Mouse (Mus musculus): ENCODE measurements around the gene Mospd3.

DNA sequence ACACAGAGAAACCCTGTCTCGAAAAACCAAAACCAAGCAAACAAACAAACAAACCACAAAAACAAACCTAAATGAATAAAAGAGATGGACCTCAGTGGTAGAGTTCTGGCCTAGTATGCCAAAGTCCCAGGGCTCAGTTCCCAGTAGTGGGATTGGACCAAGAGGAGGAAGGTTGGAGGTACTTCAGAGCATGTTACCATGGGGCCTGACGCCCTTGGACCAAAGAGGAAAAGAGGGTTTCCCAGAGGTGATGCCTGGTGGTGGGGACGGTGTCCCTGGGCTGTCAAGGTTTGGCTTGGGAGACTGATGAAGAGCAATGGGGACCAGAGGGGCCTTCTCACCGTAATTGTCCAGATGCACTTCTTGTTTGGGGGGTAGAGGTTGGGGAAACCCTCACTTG, 9.2 kb upstream of the Mospd3 start:
- TF ChIP-seq CTCF (IDR thresholded peaks at IDR 0.05; ENCODE audit: low read depth) (no peak), EP300 (IDR thresholded peaks at IDR 0.05; ENCODE audit: low read depth) (no peak)
